Mouse (Mus musculus): ENCODE measurements around the gene Zbp1. TPM values are rescaled to one million over a fixed set of nuclear protein-coding genes. Genes with fewer than 3 reads are reported as not detected.

Zbp1 gene
- not detected in 2 replicates for polyA plus RNA-seq (2014; fragmentation: Nextera tagmentation; extraction: Ambion mirVana)

DNA sequence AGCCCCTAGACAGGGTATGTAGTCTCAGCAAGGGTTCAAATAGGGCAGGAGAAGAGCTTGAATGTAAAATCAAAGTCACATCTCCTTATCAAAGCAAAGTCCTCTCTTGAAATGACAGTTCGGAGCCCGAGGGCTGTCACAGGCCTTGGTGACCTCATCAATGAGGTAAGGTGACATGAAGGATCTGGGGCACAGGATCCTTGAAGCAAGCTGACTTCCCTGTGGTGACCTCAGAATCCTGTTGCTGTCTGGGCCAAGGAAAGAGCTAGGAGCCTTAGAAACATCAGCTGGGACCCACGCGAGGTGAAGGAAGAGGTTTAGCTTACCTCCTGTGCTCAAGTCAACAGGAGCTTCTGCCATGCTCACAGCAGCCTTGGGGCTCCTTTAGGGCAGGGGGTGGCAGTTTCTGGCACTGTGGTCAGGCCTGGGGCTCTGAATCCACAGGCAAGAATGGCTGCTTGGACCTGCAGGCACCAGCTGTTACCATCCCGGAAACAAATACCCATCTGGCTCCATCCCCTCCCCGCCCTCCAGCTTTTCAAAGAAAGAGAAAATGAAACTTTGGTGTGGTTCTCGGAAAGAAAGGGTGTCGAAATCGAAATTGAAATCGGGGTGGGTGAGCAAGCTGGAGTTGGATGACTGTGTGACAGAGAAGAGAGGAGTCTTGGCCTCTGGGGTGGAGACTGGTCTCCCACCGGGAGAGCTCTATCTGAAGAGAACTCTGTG is at the start of gene Zbp1:
Zbp1 (minus strand) TSS at position 508 of the 726 bp plus-strand sequence.
- Histone ChIP-seq H3K9ac (ENCODE audit: low read length) (no peak within 1 kb of the TSS), H3K9me3 (ENCODE audit: control insufficient read depth, low read length) (no peaks in the 10 kb centered on the region), H3K27me3 (ENCODE audit: control insufficient read depth, insufficient read depth, low read length) (no peaks in the 10 kb centered on the region), H3K4me2 (ENCODE audit: low read depth) (no peak within 1 kb of the TSS), H3K36me3 (ENCODE audit: control insufficient read depth, insufficient read depth, low read length) (no peaks in the 10 kb centered on the region), H3K27ac (ENCODE audit: low read depth, low read length) (no peak within 1 kb of the TSS), H3K4me3 (ENCODE audit: low read depth, low read length) (no peak within 1 kb of the TSS), H3K4me1 (ENCODE audit: control insufficient read depth, insufficient read depth, low read length) (no peaks in the 10 kb centered on the region)
- DNase-seq (ENCODE audit: low spot score): peak; percentile 10
- no peak for ATAC-seq (ENCODE audit: insufficient read depth, low FRiP score, low TSS enrichment)
- 71% methylated on average over 11 of the region's 11 CpGs for WGBS

DNA sequence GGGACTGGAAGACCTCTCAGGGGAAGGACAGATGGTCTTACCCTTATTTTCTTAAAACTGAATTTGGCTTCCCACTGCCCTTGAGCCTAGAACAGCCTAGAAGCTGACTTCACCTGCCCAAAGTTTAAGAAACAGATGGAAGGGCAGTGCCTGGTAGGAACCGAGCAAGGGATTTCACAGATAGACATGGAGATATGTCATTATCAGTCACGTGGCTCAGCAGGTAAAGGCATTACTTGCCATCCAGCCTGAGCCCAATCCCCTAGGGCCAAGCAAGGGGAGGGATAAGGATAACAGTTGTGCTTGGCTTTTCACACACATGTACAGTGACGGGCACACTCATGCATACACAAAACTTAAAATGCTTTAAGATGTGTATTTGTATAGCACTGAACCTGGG is 48.8 kb upstream of the Zbp1 start:
- Histone ChIP-seq H3K4me3 (ENCODE audit: low read depth, low read length) (no peak overlapping the region), H3K9me3 (ENCODE audit: control insufficient read depth, low read length) (no peaks in the 10 kb centered on the region), H3K4me1 (ENCODE audit: control insufficient read depth, insufficient read depth, low read length) (peaks cover 56% of the 10 kb centered on the region), H3K9ac (ENCODE audit: low read length) (no peak overlapping the region), H3K27ac (ENCODE audit: low read depth, low read length) (no peak overlapping the region), H3K36me3 (ENCODE audit: control insufficient read depth, insufficient read depth, low read length) (no peaks in the 10 kb centered on the region), H3K4me2 (ENCODE audit: low read depth) (no peak overlapping the region), H3K27me3 (ENCODE audit: control insufficient read depth, insufficient read depth, low read length) (no peaks in the 10 kb centered on the region)
- no peak for DNase-seq (ENCODE audit: low spot score)
- 86% methylated on average over 3 of the region's 3 CpGs for WGBS
- no peak for ATAC-seq (ENCODE audit: insufficient read depth, low FRiP score, low TSS enrichment)

DNA sequence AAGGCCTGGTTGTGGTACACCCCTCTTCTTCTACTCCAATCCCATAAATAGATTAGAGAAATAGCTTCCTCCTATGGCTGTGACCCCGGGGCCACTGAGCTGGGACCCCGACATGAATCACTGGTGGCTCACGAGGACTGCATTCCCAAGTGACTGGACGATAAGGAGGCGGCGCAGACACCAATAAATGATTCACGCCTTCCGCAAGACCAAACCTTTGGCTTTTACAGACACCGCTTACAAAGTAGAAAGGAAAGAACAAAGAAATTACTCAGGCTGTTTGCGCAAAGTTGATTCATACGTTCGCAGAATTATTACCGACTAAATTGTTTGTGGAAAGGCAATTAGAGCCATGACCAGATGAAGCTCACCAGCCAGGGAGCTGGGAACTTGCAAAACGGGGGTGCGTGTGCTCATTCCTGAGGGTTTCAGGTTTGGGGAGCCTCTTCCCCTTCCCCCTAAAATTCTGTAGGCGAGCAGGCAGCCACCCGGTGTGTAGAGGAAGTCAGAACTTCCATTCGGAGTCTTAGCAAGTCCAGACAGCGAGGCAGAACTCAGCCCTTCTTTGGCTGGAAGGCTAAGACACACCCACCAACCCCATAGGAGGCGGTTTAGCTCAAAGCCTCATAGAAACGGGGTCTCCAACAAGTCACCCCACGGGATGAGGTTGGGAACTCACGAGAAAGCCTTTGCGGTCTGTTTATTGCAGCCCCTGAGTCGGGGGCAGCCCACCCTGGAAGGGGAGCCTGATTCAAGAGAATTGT is 47.8 kb upstream of the Zbp1 start:
- no peak for DNase-seq (ENCODE audit: low spot score)
- Histone ChIP-seq H3K27ac (ENCODE audit: low read depth, low read length) (no peak overlapping the region), H3K27me3 (ENCODE audit: control insufficient read depth, insufficient read depth, low read length) (no peaks in the 10 kb centered on the region), H3K4me3 (ENCODE audit: low read depth, low read length) (no peak overlapping the region), H3K4me2 (ENCODE audit: low read depth) (no peak overlapping the region), H3K9ac (ENCODE audit: low read length) (no peak overlapping the region), H3K36me3 (ENCODE audit: control insufficient read depth, insufficient read depth, low read length) (no peaks in the 10 kb centered on the region), H3K4me1 (ENCODE audit: control insufficient read depth, insufficient read depth, low read length) (peaks cover 56% of the 10 kb centered on the region), H3K9me3 (ENCODE audit: control insufficient read depth, low read length) (no peaks in the 10 kb centered on the region)
- ATAC-seq (ENCODE audit: insufficient read depth, low FRiP score, low TSS enrichment): no peak
- WGBS: 61% methylated on average over 25 of the region's 25 CpGs

DNA sequence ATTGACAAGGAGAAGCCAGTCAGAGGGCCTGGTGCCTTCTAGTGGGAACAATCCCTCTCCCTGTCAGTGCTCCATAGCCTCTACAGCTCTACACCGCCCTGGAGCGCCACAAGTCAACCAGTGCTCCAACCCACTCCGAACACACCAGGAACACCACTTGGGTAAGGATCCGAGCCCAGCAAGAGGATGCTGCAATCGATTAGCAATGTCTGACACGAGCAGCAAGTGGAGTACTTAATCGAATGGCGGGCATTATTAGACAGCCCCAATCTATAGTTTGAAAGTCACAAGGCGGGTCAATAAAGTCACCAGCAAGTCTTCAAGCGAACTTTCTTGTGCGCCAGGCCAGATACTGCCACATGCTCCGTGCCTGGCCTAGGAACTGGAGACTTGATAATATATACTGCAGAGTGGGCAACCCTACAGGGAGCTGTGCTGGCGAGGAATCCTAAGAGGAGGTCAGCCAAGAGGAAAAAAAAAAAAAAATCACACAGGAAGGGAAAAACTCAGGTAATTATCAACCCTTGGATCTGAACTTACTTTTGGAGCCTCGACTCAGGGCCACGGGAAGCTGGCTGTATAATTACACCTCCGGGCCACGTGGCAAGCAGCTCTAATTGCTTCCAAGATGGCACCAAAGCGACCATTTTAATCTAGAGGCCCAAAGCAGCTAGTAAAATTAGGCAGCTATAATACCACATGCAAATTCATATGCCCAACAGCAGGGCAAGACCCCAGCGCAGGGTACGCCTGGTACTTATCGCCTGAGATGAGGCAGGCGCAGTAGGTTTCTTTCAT is 46.9 kb upstream of the Zbp1 start:
- H3K9me3 ChIP-seq (ENCODE audit: control insufficient read depth, low read length): no peaks in the 10 kb centered on the region
- peaks cover 61% of the 10 kb centered on the region for H3K4me1 ChIP-seq (ENCODE audit: control insufficient read depth, insufficient read depth, low read length)
- WGBS: 90% methylated on average over 22 of the region's 22 CpGs
- no peak overlapping the region for H3K4me3 ChIP-seq (ENCODE audit: low read depth, low read length)
- no peak overlapping the region for H3K9ac ChIP-seq (ENCODE audit: low read length)
- H3K27me3 ChIP-seq (ENCODE audit: control insufficient read depth, insufficient read depth, low read length): no peaks in the 10 kb centered on the region
- no peak overlapping the region for H3K4me2 ChIP-seq (ENCODE audit: low read depth)
- H3K27ac ChIP-seq (ENCODE audit: low read depth, low read length): no peak overlapping the region
- ATAC-seq (ENCODE audit: insufficient read depth, low FRiP score, low TSS enrichment) (no peak), DNase-seq (ENCODE audit: low spot score) (no peak)
- H3K36me3 ChIP-seq (ENCODE audit: control insufficient read depth, insufficient read depth, low read length): no peaks in the 10 kb centered on the region

DNA sequence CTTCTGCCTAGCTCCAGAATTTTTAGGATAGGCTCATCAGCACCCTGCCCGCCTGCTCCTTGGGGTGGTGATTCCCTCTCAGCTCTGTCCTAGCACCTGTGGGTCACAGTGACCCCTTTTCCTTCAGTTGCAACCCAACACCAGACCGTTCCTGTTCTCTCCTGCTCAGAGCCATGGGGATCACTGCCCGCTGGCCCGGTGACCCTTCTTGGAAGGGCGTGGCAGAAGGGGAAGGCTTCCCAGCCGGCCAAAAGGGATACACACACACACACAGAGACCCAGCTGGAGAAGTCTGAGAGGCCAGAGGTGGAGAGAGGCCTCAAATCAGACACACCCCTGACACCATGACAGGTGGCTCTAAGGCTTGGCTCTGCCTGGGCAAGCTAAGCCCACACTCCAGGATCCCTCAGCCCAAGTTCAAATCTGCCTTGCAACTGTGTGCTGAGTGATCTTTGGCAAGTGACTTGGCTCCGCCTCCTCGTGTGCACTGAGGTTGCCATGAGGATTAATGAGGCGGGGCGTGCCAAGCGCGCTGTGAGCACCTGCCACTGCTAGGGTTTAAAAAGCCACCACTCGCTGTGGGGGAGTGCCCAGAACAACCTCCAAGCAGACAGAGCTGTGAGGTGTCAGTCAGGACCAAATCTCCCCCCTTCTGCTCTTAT is 45.9 kb upstream of the Zbp1 start:
- Histone ChIP-seq H3K4me3 (ENCODE audit: low read depth, low read length) (no peak overlapping the region), H3K27me3 (ENCODE audit: control insufficient read depth, insufficient read depth, low read length) (no peaks in the 10 kb centered on the region), H3K36me3 (ENCODE audit: control insufficient read depth, insufficient read depth, low read length) (no peaks in the 10 kb centered on the region), H3K4me2 (ENCODE audit: low read depth) (no peak overlapping the region), H3K4me1 (ENCODE audit: control insufficient read depth, insufficient read depth, low read length) (peaks cover 69% of the 10 kb centered on the region), H3K9ac (ENCODE audit: low read length) (no peak overlapping the region), H3K27ac (ENCODE audit: low read depth, low read length) (no peak overlapping the region), H3K9me3 (ENCODE audit: control insufficient read depth, low read length) (no peaks in the 10 kb centered on the region)
- peak; percentile 74 for DNase-seq (ENCODE audit: low spot score)
- peak; percentile 49 for ATAC-seq (ENCODE audit: insufficient read depth, low FRiP score, low TSS enrichment)
- WGBS: 19% methylated on average over 13 of the region's 13 CpGs

DNA sequence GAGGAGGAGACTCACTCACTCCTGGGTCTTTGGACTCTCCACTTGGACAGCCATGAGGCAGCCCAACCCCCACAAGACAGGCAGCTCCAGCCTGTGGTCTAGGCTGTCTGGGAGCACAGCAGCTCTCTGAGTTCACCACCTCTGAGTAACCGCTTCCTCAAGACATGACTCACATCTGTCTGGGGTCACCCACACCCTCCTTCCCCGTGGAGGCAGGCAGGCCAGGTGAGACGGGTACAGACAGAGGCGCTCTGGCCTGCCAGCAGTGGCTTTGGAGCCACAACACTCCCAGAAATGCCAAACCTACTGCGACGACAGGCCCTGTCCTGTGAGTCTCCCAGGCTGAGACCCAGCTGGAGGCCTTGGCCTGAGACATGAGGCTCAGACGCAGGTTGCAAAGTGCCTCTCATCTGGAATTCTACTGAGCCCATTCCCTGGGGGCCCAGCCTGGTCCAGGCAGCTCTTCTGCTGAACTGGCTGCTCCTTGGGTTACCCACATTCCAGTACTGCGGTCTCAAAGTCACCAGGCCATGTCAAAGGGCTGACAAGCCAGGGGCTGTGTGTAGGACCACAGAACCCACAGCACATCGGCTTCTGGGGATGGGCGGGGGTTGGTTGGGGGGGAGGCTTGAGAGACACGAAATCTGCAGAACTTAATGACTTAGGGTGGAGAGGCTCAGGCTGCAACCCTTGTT is 45.1 kb upstream of the Zbp1 start:
- no peaks in the 10 kb centered on the region for H3K36me3 ChIP-seq (ENCODE audit: control insufficient read depth, insufficient read depth, low read length)
- no peak overlapping the region for H3K4me3 ChIP-seq (ENCODE audit: low read depth, low read length)
- H3K4me1 ChIP-seq (ENCODE audit: control insufficient read depth, insufficient read depth, low read length): peaks cover 76% of the 10 kb centered on the region
- DNase-seq (ENCODE audit: low spot score) (no peak), ATAC-seq (ENCODE audit: insufficient read depth, low FRiP score, low TSS enrichment) (no peak)
- H3K4me2 ChIP-seq (ENCODE audit: low read depth): no peak overlapping the region
- WGBS: 64% methylated on average over 11 of the region's 11 CpGs
- no peaks in the 10 kb centered on the region for H3K27me3 ChIP-seq (ENCODE audit: control insufficient read depth, insufficient read depth, low read length)
- no peak overlapping the region; the same call in 1 of the 2 replicates for H3K9ac ChIP-seq (ENCODE audit: low read length)
- no peaks in the 10 kb centered on the region for H3K9me3 ChIP-seq (ENCODE audit: control insufficient read depth, low read length)
- H3K27ac ChIP-seq (ENCODE audit: low read depth, low read length): no peak overlapping the region

DNA sequence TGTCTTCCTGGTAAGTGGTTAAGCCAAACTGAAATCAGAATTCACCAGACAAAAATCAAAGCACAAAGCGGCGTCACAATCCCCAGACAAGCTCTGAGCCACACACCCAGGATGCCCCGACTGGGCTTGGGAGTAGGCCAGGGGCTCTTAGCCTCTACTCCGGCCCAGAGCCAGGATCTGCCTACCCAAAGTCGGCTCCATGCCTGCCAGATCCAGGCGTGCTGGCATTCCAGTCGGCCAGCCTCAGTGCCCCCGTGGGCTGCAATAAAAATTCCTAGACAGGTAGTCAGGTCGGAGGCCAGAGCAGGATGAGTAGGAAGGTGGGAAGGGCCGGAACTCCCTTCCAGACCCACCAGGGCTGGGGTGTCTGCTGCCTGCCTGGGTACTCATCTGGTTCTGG is 42.8 kb upstream of the Zbp1 start:
- 68% methylated on average over 10 of the region's 10 CpGs for WGBS

More for the DNA sequence above, 42.8 kb upstream of the Zbp1 start:
- no peak for DNase-seq (ENCODE audit: low spot score)
- H3K36me3 ChIP-seq (ENCODE audit: control insufficient read depth, insufficient read depth, low read length): no peaks in the 10 kb centered on the region
- H3K27me3 ChIP-seq (ENCODE audit: control insufficient read depth, insufficient read depth, low read length): no peaks in the 10 kb centered on the region
- no peak overlapping the region for H3K9ac ChIP-seq (ENCODE audit: low read length)
- no peak for ATAC-seq (ENCODE audit: insufficient read depth, low FRiP score, low TSS enrichment)
- no peak overlapping the region for H3K27ac ChIP-seq (ENCODE audit: low read depth, low read length)
- H3K4me3 ChIP-seq (ENCODE audit: low read depth, low read length): no peak overlapping the region
- H3K4me1 ChIP-seq (ENCODE audit: control insufficient read depth, insufficient read depth, low read length): peaks cover 88% of the 10 kb centered on the region
- H3K9me3 ChIP-seq (ENCODE audit: control insufficient read depth, low read length): no peaks in the 10 kb centered on the region
- no peak overlapping the region for H3K4me2 ChIP-seq (ENCODE audit: low read depth)

All from neural tube, embryonic 11.5 days (tissue).